Mouse (Mus musculus) olfactory bulb, adult 2 months (tissue): ENCODE data around the gene N4bp1.

Source experiments
- CTCF ChIP-seq: fragments of 200-500 bp; IDR thresholded peaks from 2 replicates; pipeline ENCODE4 v1.5.1; 2012; ENCODE audit warnings: low read depth, mild to moderate bottlenecking, low read length, moderate library complexity; ENCODE audit not compliant: insufficient read depth
- POLR2A ChIP-seq: fragments of 200-500 bp; IDR thresholded peaks from 2 replicates; pipeline ENCODE4 v1.6.1; 2012; ENCODE audit warnings: mild to moderate bottlenecking, low read depth, low read length, moderate library complexity; ENCODE audit not compliant: insufficient read depth

GRCm38 (mm10) chr8:86779207-86779606 lies 105.9 kb downstream of the N4bp1 start:
- TF ChIP-seq CTCF (no peak), POLR2A (no peak)
